In the genomic region with DNA sequence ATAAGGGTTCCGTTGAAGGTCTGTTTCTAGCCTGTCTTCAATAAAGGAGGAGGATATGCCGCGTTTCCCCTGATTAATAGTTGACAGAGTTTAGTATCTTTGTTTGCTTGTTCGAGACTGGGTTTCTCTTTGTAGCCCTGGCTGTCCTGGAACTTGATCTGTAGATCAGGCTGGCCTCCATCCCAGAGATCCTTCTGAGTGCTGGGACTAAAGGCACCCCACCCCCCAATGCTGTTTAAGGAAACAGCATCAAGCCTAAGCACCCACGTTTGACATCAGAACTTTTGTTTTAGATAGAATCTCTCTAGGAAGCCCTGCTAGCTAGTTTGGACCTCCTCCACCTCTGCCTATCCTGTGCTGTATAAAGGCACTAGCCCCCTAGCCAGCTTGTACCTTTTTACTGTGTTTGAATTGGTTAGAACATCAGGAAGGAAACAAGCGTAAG, we compare ENCODE assay signal across 8 mouse cellular contexts. TPM values are rescaled to one million over a fixed set of nuclear protein-coding genes. Genes with fewer than 3 reads are reported as not detected.
A peak's percentile ranks its signal among the peaks of the same experiment; 100 is the strongest.
DNase-seq lines count a peak whose midpoint lies in the region; ATAC-seq and TF ChIP-seq lines count a peak whose summit lies in the region.

No protein-coding gene starts in this region.

- peak overlapping the region; percentile 96 for H3K4me3 ChIP-seq in kidney, adult 2 months (ENCODE audit: insufficient read depth, low read depth, low read length)
- H3K4me3 ChIP-seq in hindbrain, embryonic 15.5 days: peak overlapping the region; percentile 90
- H3K4me3 ChIP-seq in midbrain, embryonic 12.5 days: peak overlapping the region; percentile 86

- no peak for TF ChIP-seq CTCF in kidney, adult 2 months (conservative IDR thresholded peaks at IDR 0.05; ENCODE audit: insufficient read depth, insufficient read length, low read depth, low read length)

- H3K4me1 ChIP-seq in kidney, adult 2 months (ENCODE audit: control insufficient read depth, insufficient read depth, low read length): peaks cover 18% of the 10 kb centered on the region
- peaks cover 13% of the 10 kb centered on the region for H3K4me1 ChIP-seq in hindbrain, embryonic 15.5 days (replicated peaks)
- H3K4me1 ChIP-seq in midbrain, embryonic 12.5 days: peaks cover 15% of the 10 kb centered on the region

- no peaks in the 10 kb centered on the region for H3K36me3 ChIP-seq in kidney, adult 2 months (ENCODE audit: control insufficient read depth, insufficient read depth, low read length)
- H3K36me3 ChIP-seq in hindbrain, embryonic 15.5 days: no peaks in the 10 kb centered on the region
- no peaks in the 10 kb centered on the region for H3K36me3 ChIP-seq in midbrain, embryonic 12.5 days

- no peak for TF ChIP-seq POLR2A in kidney, adult 2 months (IDR thresholded peaks at IDR 0.05; ENCODE audit: low read depth, low read length)

- 0 out of 2 replicates have a peak overlapping the region, but pooled peaks have one; percentile 84 for H3K27ac ChIP-seq in kidney, adult 2 months (ENCODE audit: insufficient read depth, low read depth, low read length)
- peak overlapping the region; percentile 88 for H3K27ac ChIP-seq in hindbrain, embryonic 15.5 days (replicated peaks)
- peak overlapping the region; percentile 88 for H3K27ac ChIP-seq in midbrain, embryonic 12.5 days (replicated peaks)

- no peak for DNase-seq in kidney, adult 2 months
- DNase-seq in kidney, postnatal 4 days: no peak
- DNase-seq in brain, adult 2 months (ENCODE audit: low read depth, low spot score): peak; percentile 39
- DNase-seq in layer of hippocampus, postnatal 14 days (ENCODE audit: low spot score in 2 of 2): no peak
- no peak for DNase-seq in left cerebral cortex, adult 8-10 months (ENCODE audit: low spot score in 2 of 2)
- no peak for DNase-seq in kidney, adult 9 months

- 13% methylated on average over 6 of the region's 6 CpGs for WGBS in kidney, adult 2 months
- WGBS in hindbrain, embryonic 15.5 days: 14% methylated on average over 6 of the region's 6 CpGs
- WGBS in midbrain, embryonic 12.5 days: 17% methylated on average over 6 of the region's 6 CpGs

- H3K9ac ChIP-seq in hindbrain, embryonic 15.5 days: peak overlapping the region; percentile 91
- peak overlapping the region; percentile 94 for H3K9ac ChIP-seq in midbrain, embryonic 12.5 days (replicated peaks)

- H3K9me3 ChIP-seq in hindbrain, embryonic 15.5 days: no peaks in the 10 kb centered on the region
- no peaks in the 10 kb centered on the region for H3K9me3 ChIP-seq in midbrain, embryonic 12.5 days

- peak overlapping the region; percentile 63 for H3K4me2 ChIP-seq in hindbrain, embryonic 15.5 days
- H3K4me2 ChIP-seq in midbrain, embryonic 12.5 days (replicated peaks): peak overlapping the region; percentile 62

- no peaks in the 10 kb centered on the region for H3K27me3 ChIP-seq in kidney, adult 2 months (replicated peaks; ENCODE audit: control insufficient read depth, insufficient read depth, low read length)
- no peaks in the 10 kb centered on the region for H3K27me3 ChIP-seq in hindbrain, embryonic 15.5 days
- H3K27me3 ChIP-seq in midbrain, embryonic 12.5 days: no peaks in the 10 kb centered on the region

- no peak for ATAC-seq in hindbrain, embryonic 15.5 days (ENCODE audit: low FRiP score, low read depth)
- no peak for ATAC-seq in midbrain, embryonic 12.5 days (ENCODE audit: low FRiP score, low read depth)

RNA-seq across cellular contexts. Expression of a gene that starts 1.3 kb away (rescaled TPM):
- 47.3 and 48.1 TPM in 2 replicates for polyA plus RNA-seq in kidney, adult 2 months (2012; rRNA removed)
- 44.1 and 44.7 TPM in 2 replicates for polyA plus RNA-seq in hindbrain, embryonic 15.5 days (2015; fragmentation: Nextera tagmentation; extraction: Ambion mirVana)
- 33.5 and 34.7 TPM in 2 replicates for polyA plus RNA-seq in midbrain, embryonic 12.5 days (2016; fragmentation: Nextera tagmentation; extraction: Ambion mirVana)
- total RNA-seq in layer of hippocampus, postnatal 14 days (2021): 100 to 1,000 TPM; 194 to 204 TPM
- total RNA-seq in left cerebral cortex, adult 8-10 months (2022): 100 to 1,000 TPM; 257 to 277 (median 265) TPM

RNA-seq across cellular contexts. Expression of a gene that starts 11.2 kb away (rescaled TPM):
- 35.9 and 38.2 TPM in 2 replicates for polyA plus RNA-seq in kidney, adult 2 months (2012; rRNA removed)
- 113 and 122 TPM in 2 replicates for polyA plus RNA-seq in hindbrain, embryonic 15.5 days (2015; fragmentation: Nextera tagmentation; extraction: Ambion mirVana)
- 261 and 265 TPM in 2 replicates for polyA plus RNA-seq in midbrain, embryonic 12.5 days (2016; fragmentation: Nextera tagmentation; extraction: Ambion mirVana)
- 10 to 100 TPM; 45.3 to 51.5 TPM for total RNA-seq in layer of hippocampus, postnatal 14 days (2021)
- total RNA-seq in left cerebral cortex, adult 8-10 months (2022): 10 to 100 TPM; 51.4 to 59.2 (median 53.9) TPM

RNA-seq across cellular contexts. Expression of a gene that starts 16.7 kb away (rescaled TPM):
- 42.7 and 57.5 TPM in 2 replicates for polyA plus RNA-seq in kidney, adult 2 months (2012; rRNA removed)
- polyA plus RNA-seq in hindbrain, embryonic 15.5 days (2015; fragmentation: Nextera tagmentation; extraction: Ambion mirVana): 43.7 and 51.1 TPM in 2 replicates
- polyA plus RNA-seq in midbrain, embryonic 12.5 days (2016; fragmentation: Nextera tagmentation; extraction: Ambion mirVana): 54.7 and 57.2 TPM in 2 replicates
- 10 to 100 TPM; 25.8 to 27.7 TPM for total RNA-seq in layer of hippocampus, postnatal 14 days (2021)
- 10 to 100 TPM; 34.0 to 37.1 (median 36.4) TPM for total RNA-seq in left cerebral cortex, adult 8-10 months (2022)
